Mouse (Mus musculus): ENCODE measurements around the gene Commd1.

DNA sequence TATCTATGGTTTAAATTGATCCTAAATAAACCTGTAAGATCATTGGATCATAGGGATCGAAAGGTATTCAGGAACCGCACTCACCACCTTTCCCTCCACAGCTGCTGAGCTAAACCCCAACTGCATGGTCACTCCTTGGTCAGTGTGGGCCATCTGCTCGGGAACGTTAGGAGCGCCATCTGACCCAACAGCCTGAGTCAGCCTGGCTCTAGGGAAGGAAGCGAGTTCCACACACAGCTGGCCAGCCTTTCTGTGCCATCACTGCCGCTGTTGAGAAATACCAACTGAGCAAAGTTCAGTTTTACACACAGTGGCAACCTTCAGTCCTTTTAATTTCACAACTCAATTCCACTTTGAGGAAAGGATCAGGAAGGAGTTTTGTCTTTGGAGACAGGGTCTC, 90.3 kb downstream of the Commd1 start:
- TF ChIP-seq CTCF (IDR thresholded peaks at IDR 0.05; ENCODE audit: insufficient read depth, low read depth, low read length) (no peak), POLR2A (IDR thresholded peaks at IDR 0.05; ENCODE audit: insufficient read depth, low read depth, low read length) (no peak)

All from olfactory bulb, adult 2 months (tissue).